Mouse (Mus musculus): ENCODE data around the gene Ffar2. TPM values are rescaled to one million over a fixed set of nuclear protein-coding genes. Genes with fewer than 3 reads are reported as not detected.

The Ffar2 gene
- polyA plus RNA-seq, 1 experiment from 2014 or later, result 0.20 TPM

- H3K27me3 ChIP-seq (ENCODE audit: insufficient read depth, poor library complexity, severe bottlenecking), result no peaks in the 10 kb centered on the region
- 0 out of 2 replicates have a peak overlapping the region, but pooled peaks have one; percentile 36 for H3K27ac ChIP-seq
- WGBS, result 78% methylated on average over 6 of the region's 6 CpGs
- no peak for DNase-seq (ENCODE audit: low spot score)
- no peak overlapping the region for H3K4me3 ChIP-seq
- H3K36me3 ChIP-seq, result no peaks in the 10 kb centered on the region
- 0 out of 2 replicates have a peak, but pooled peaks cover 3% of the 10 kb centered on the region for H3K9me3 ChIP-seq
- H3K4me1 ChIP-seq, result peaks cover 9% of the 10 kb centered on the region; the same call in 1 of the 2 replicates
Measured at GRCm38 (mm10) chr7:30812291-30812807, 11.2 kb downstream of the Ffar2 start.

GRCm38 (mm10) chr7:30811757-30812290 is 11.8 kb downstream of the Ffar2 start:
- H3K36me3 ChIP-seq, result no peaks in the 10 kb centered on the region
- 0 out of 2 replicates have a peak, but pooled peaks cover 3% of the 10 kb centered on the region for H3K9me3 ChIP-seq
- H3K4me1 ChIP-seq, result peaks cover 9% of the 10 kb centered on the region; the same call in 1 of the 2 replicates
- no peaks in the 10 kb centered on the region for H3K27me3 ChIP-seq (ENCODE audit: insufficient read depth, poor library complexity, severe bottlenecking)
- no peak overlapping the region for H3K4me3 ChIP-seq
- DNase-seq (ENCODE audit: low spot score), result no peak
- H3K27ac ChIP-seq, result 0 out of 2 replicates have a peak overlapping the region, but pooled peaks have one; percentile 36
- 51% methylated on average over 9 of the region's 9 CpGs for WGBS

- H3K27ac ChIP-seq, result no peak overlapping the region
- no peaks in the 10 kb centered on the region for H3K36me3 ChIP-seq
- no peak for DNase-seq (ENCODE audit: low spot score)
- 44% methylated on average over 6 of the region's 6 CpGs for WGBS
- H3K4me1 ChIP-seq, result peaks cover 9% of the 10 kb centered on the region; the same call in 1 of the 2 replicates
- H3K9me3 ChIP-seq, result 0 out of 2 replicates have a peak, but pooled peaks cover 3% of the 10 kb centered on the region
- no peak overlapping the region for H3K4me3 ChIP-seq
- no peaks in the 10 kb centered on the region for H3K27me3 ChIP-seq (ENCODE audit: insufficient read depth, poor library complexity, severe bottlenecking)
Measured at GRCm38 (mm10) chr7:30810319-30810718, 13.3 kb downstream of the Ffar2 start.

- no peak for DNase-seq (ENCODE audit: low spot score)
- Histone ChIP-seq H3K4me3 (no peak overlapping the region), H3K36me3 (no peaks in the 10 kb centered on the region), H3K27ac (no peak overlapping the region), H3K4me1 (no peaks in the 10 kb centered on the region), H3K27me3 (ENCODE audit: insufficient read depth, poor library complexity, severe bottlenecking) (no peaks in the 10 kb centered on the region), H3K9me3 (0 out of 2 replicates have a peak, but pooled peaks cover 3% of the 10 kb centered on the region)
- 43% methylated on average over 6 of the region's 6 CpGs for WGBS
Measured at GRCm38 (mm10) chr7:30805924-30806323, 17.7 kb downstream of the Ffar2 start.

GRCm38 (mm10) chr7:30804026-30804715 is 19.4 kb downstream of the Ffar2 start:
- DNase-seq (ENCODE audit: low spot score), result no peak

GRCm38 (mm10) chr7:30803256-30803655 is 20.3 kb downstream of the Ffar2 start:
- 89% methylated on average over 3 of the region's 3 CpGs for WGBS
- H3K27me3 ChIP-seq (ENCODE audit: insufficient read depth, poor library complexity, severe bottlenecking), result no peaks in the 10 kb centered on the region

More at GRCm38 (mm10) chr7:30804026-30804715, 19.4 kb downstream of the Ffar2 start:
- H3K4me3 ChIP-seq, result no peak overlapping the region
- H3K27me3 ChIP-seq (ENCODE audit: insufficient read depth, poor library complexity, severe bottlenecking), result no peaks in the 10 kb centered on the region
- no peak overlapping the region for H3K27ac ChIP-seq
- WGBS, result 74% methylated on average over 9 of the region's 9 CpGs
- H3K4me1 ChIP-seq, result no peaks in the 10 kb centered on the region
- H3K9me3 ChIP-seq, result peaks cover 5% of the 10 kb centered on the region
- no peaks in the 10 kb centered on the region for H3K36me3 ChIP-seq

GRCm38 (mm10) chr7:30800653-30801052 is 22.9 kb downstream of the Ffar2 start:
- Histone ChIP-seq H3K36me3 (no peaks in the 10 kb centered on the region), H3K4me3 (no peak overlapping the region), H3K27me3 (ENCODE audit: insufficient read depth, poor library complexity, severe bottlenecking) (no peaks in the 10 kb centered on the region), H3K9me3 (peaks cover 5% of the 10 kb centered on the region), H3K4me1 (0 out of 2 replicates have a peak, but pooled peaks cover 4% of the 10 kb centered on the region), H3K27ac (no peak overlapping the region)
- DNase-seq (ENCODE audit: low spot score), result no peak

More at GRCm38 (mm10) chr7:30803256-30803655, 20.3 kb downstream of the Ffar2 start:
- no peak overlapping the region for H3K4me3 ChIP-seq
- no peak overlapping the region for H3K27ac ChIP-seq
- peaks cover 5% of the 10 kb centered on the region for H3K9me3 ChIP-seq
- no peak for DNase-seq (ENCODE audit: low spot score)
- H3K4me1 ChIP-seq, result 0 out of 2 replicates have a peak, but pooled peaks cover 4% of the 10 kb centered on the region
- H3K36me3 ChIP-seq, result no peaks in the 10 kb centered on the region

GRCm38 (mm10) chr7:30796790-30797189 is 26.8 kb downstream of the Ffar2 start:
- Histone ChIP-seq H3K27ac (no peak overlapping the region), H3K9me3 (peaks cover 5% of the 10 kb centered on the region), H3K36me3 (no peaks in the 10 kb centered on the region), H3K4me1 (0 out of 2 replicates have a peak, but pooled peaks cover 4% of the 10 kb centered on the region), H3K4me3 (no peak overlapping the region), H3K27me3 (ENCODE audit: insufficient read depth, poor library complexity, severe bottlenecking) (no peaks in the 10 kb centered on the region)
- no peak for DNase-seq (ENCODE audit: low spot score)
- 75% methylated on average over 1 of the region's 1 CpGs for WGBS

- Histone ChIP-seq H3K27ac (no peak overlapping the region), H3K4me1 (0 out of 2 replicates have a peak, but pooled peaks cover 4% of the 10 kb centered on the region), H3K9me3 (no peaks in the 10 kb centered on the region), H3K36me3 (no peaks in the 10 kb centered on the region), H3K27me3 (ENCODE audit: insufficient read depth, poor library complexity, severe bottlenecking) (peaks cover 12% of the 10 kb centered on the region; the same call in 1 of the 2 replicates), H3K4me3 (no peak overlapping the region)
- no peak for DNase-seq (ENCODE audit: low spot score)
Measured at GRCm38 (mm10) chr7:30794921-30795320, 28.7 kb downstream of the Ffar2 start.

- 17% methylated on average over 9 of the region's 9 CpGs for WGBS
- no peak overlapping the region for H3K27ac ChIP-seq
- no peaks in the 10 kb centered on the region for H3K4me1 ChIP-seq
- H3K36me3 ChIP-seq, result no peaks in the 10 kb centered on the region
- no peaks in the 10 kb centered on the region for H3K9me3 ChIP-seq
- peaks cover 35% of the 10 kb centered on the region; the same call in 1 of the 2 replicates for H3K27me3 ChIP-seq (ENCODE audit: insufficient read depth, poor library complexity, severe bottlenecking)
- no peak for DNase-seq (ENCODE audit: low spot score)
- no peak overlapping the region for H3K4me3 ChIP-seq
Measured at GRCm38 (mm10) chr7:30791921-30792320, 31.7 kb downstream of the Ffar2 start.

- no peak overlapping the region for H3K27ac ChIP-seq
Measured at GRCm38 (mm10) chr7:30790141-30790540, 33.4 kb downstream of the Ffar2 start.

GRCm38 (mm10) chr7:30787377-30788022 is 36.1 kb downstream of the Ffar2 start, which contains the start of gene Krtdap:
Krtdap (plus strand) TSS chr7:30787896.
- Histone ChIP-seq H3K36me3 (no peaks in the 10 kb centered on the region), H3K4me3 (no peak within 1 kb of the TSS), H3K9me3 (no peaks in the 10 kb centered on the region), H3K27me3 (ENCODE audit: insufficient read depth, poor library complexity, severe bottlenecking) (peaks cover 40% of the 10 kb centered on the region; the same call in 1 of the 2 replicates), H3K27ac (no peak within 1 kb of the TSS), H3K4me1 (no peaks in the 10 kb centered on the region)
- DNase-seq (ENCODE audit: low spot score), result no peak
- 43% methylated on average over 15 of the region's 15 CpGs for WGBS

More at GRCm38 (mm10) chr7:30790141-30790540, 33.4 kb downstream of the Ffar2 start:
- Histone ChIP-seq H3K36me3 (no peaks in the 10 kb centered on the region), H3K27me3 (ENCODE audit: insufficient read depth, poor library complexity, severe bottlenecking) (peaks cover 40% of the 10 kb centered on the region; the same call in 1 of the 2 replicates), H3K9me3 (no peaks in the 10 kb centered on the region), H3K4me1 (no peaks in the 10 kb centered on the region), H3K4me3 (no peak overlapping the region)
- no peak for DNase-seq (ENCODE audit: low spot score)
- WGBS, result 68% methylated on average over 10 of the region's 10 CpGs

Measured in heart, embryonic 10.5 days (tissue).